Mouse (Mus musculus) liver, postnatal 0 days (tissue): ENCODE data around the gene Ofcc1. TPM values are rescaled to one million over a fixed set of nuclear protein-coding genes. Genes with fewer than 3 reads are reported as not detected.

Experiments used
- ATAC-seq: fragments of 200-750 bp; cut with Nextera tagmentation; 2 replicates; pipeline ENCODE4 v1.8.0; 2017; ENCODE audit warnings: mild to moderate bottlenecking, moderate library complexity
- DNase-seq: peaks from one replicate; pipeline ENCODE4 v3.0.0-alpha.2; 2016
- H3K27ac ChIP-seq: fragments of 300-500 bp; sonication (generic); 2 replicates; pipeline ENCODE4 v1.5.1; 2014; ENCODE audit warnings: antibody characterized with exemption, moderate library complexity, mild to moderate bottlenecking, low read depth
- H3K27me3 ChIP-seq: fragments of 300-500 bp; sonication (generic); 2 replicates; pipeline ENCODE4 v1.6.1; 2014; ENCODE audit warnings: low read length, control low read depth, mixed read lengths; ENCODE audit not compliant: insufficient read depth
- H3K36me3 ChIP-seq: fragments of 300-500 bp; sonication (generic); replicated peaks from 2 replicates; pipeline ENCODE4 v1.6.1; 2014; ENCODE audit warnings: mild to moderate bottlenecking, control low read depth, low read length, moderate library complexity, mixed read lengths; ENCODE audit not compliant: insufficient read depth
- H3K4me1 ChIP-seq: fragments of 300-500 bp; sonication (generic); 2 replicates; pipeline ENCODE4 v1.6.1; 2014; ENCODE audit warnings: antibody characterized with exemption, mild to moderate bottlenecking, control low read depth; ENCODE audit not compliant: insufficient read depth
- H3K4me2 ChIP-seq: fragments of 300-500 bp; sonication (generic); 2 replicates; pipeline ENCODE4 v1.6.1; 2014; ENCODE audit warnings: low read depth, mild to moderate bottlenecking, low read length, moderate library complexity, mixed read lengths
- H3K4me3 ChIP-seq: fragments of 300-500 bp; sonication (generic); 2 replicates; pipeline ENCODE4 v1.5.1; 2014; ENCODE audit warnings: low read depth, low read length
- H3K9ac ChIP-seq: fragments of 300-500 bp; sonication (generic); replicated peaks from 2 replicates; pipeline ENCODE4 v1.6.1; 2014; ENCODE audit warnings: mild to moderate bottlenecking, moderate library complexity
- H3K9me3 ChIP-seq: fragments of 300-500 bp; sonication (generic); 2 replicates; pipeline ENCODE4 v1.6.1; 2016; ENCODE audit warnings: mild to moderate bottlenecking, control low read depth, low read length, mixed read lengths
- CTCF ChIP-seq: sonication (generic); IDR thresholded peaks from 2 replicates; pipeline ENCODE4 v1.5.1; 2016; ENCODE audit warnings: antibody characterized with exemption, low read depth
- EP300 ChIP-seq: IDR thresholded peaks from 2 replicates; pipeline ENCODE4 v1.6.1; 2016; ENCODE audit warnings: antibody characterized with exemption, low read depth, mild to moderate bottlenecking
- WGBS: fragments of 180-500 bp; shearing (Covaris S2); extraction: QIAGEN DNeasy Blood & Tissue Kit; methylation state at CpG from one replicate; pipeline ENCODE4 v1.1.7; 2014; ENCODE audit not compliant: insufficient replicate concordance; 5-methylcytosine and 5-hydroxymethylcytosine counted together
- polyA plus RNA-seq: library from polyadenylated mRNA; unstranded; fragments of >200 nt; fragmentation: Nextera tagmentation; extraction: Ambion mirVana; gene quantifications from 2 replicates; pipeline ENCODE4 v1.2.1, GENCODE M21; 2015

The Ofcc1 gene
- not detected in 2 replicates for polyA plus RNA-seq

- Histone ChIP-seq H3K9ac (no peak within 1 kb of the TSS), H3K4me1 (no peaks in the 10 kb centered on the region), H3K4me2 (no peak within 1 kb of the TSS), H3K27me3 (no peaks in the 10 kb centered on the region), H3K9me3 (no peaks in the 10 kb centered on the region), H3K36me3 (no peaks in the 10 kb centered on the region), H3K4me3 (no peak within 1 kb of the TSS), H3K27ac (no peak within 1 kb of the TSS)
- 51% methylated on average over 3 of the region's 3 CpGs for WGBS
- no peak for ATAC-seq
- no peak for TF ChIP-seq CTCF
- no peak for TF ChIP-seq EP300
- DNase-seq: no peak
Observed at GRCm38 (mm10) chr13:40361288-40361687, at the start of gene Ofcc1. TSS of gene Ofcc1 (minus strand) at chr13:40361450.

GRCm38 (mm10) chr13:40390120-40390519 lies 28.9 kb upstream of the Ofcc1 start:
- WGBS: 79% methylated on average over 8 of the region's 8 CpGs
- H3K9me3 ChIP-seq: no peaks in the 10 kb centered on the region
- no peak for TF ChIP-seq EP300
- TF ChIP-seq CTCF: no peak
- no peaks in the 10 kb centered on the region for H3K4me1 ChIP-seq
- H3K36me3 ChIP-seq: no peaks in the 10 kb centered on the region
- no peak overlapping the region for H3K4me2 ChIP-seq
- no peak overlapping the region for H3K9ac ChIP-seq
- ATAC-seq: no peak
- no peak overlapping the region for H3K27ac ChIP-seq
- H3K4me3 ChIP-seq: no peak overlapping the region
- no peaks in the 10 kb centered on the region for H3K27me3 ChIP-seq
- no peak for DNase-seq

- Histone ChIP-seq H3K4me1 (no peaks in the 10 kb centered on the region), H3K4me2 (no peak overlapping the region), H3K9me3 (no peaks in the 10 kb centered on the region), H3K4me3 (no peak overlapping the region), H3K36me3 (no peaks in the 10 kb centered on the region), H3K27me3 (no peaks in the 10 kb centered on the region), H3K27ac (no peak overlapping the region), H3K9ac (no peak overlapping the region)
- 54% methylated on average over 4 of the region's 4 CpGs for WGBS
- no peak for ATAC-seq
- no peak for TF ChIP-seq CTCF
- no peak for TF ChIP-seq EP300
- no peak for DNase-seq
Observed at GRCm38 (mm10) chr13:40387446-40387845, 26.2 kb upstream of the Ofcc1 start.

- H3K9ac ChIP-seq: no peak overlapping the region
- no peak for DNase-seq
- H3K4me3 ChIP-seq: no peak overlapping the region
- no peak for TF ChIP-seq CTCF
- no peak for TF ChIP-seq EP300
- 58% methylated on average over 4 of the region's 4 CpGs for WGBS
- H3K36me3 ChIP-seq: no peaks in the 10 kb centered on the region
- H3K27ac ChIP-seq: no peak overlapping the region
- ATAC-seq: no peak
- no peak overlapping the region for H3K4me2 ChIP-seq
- H3K4me1 ChIP-seq: no peaks in the 10 kb centered on the region
- no peaks in the 10 kb centered on the region for H3K9me3 ChIP-seq
- no peaks in the 10 kb centered on the region for H3K27me3 ChIP-seq
Observed at GRCm38 (mm10) chr13:40384962-40385361, 23.7 kb upstream of the Ofcc1 start.

DNA sequence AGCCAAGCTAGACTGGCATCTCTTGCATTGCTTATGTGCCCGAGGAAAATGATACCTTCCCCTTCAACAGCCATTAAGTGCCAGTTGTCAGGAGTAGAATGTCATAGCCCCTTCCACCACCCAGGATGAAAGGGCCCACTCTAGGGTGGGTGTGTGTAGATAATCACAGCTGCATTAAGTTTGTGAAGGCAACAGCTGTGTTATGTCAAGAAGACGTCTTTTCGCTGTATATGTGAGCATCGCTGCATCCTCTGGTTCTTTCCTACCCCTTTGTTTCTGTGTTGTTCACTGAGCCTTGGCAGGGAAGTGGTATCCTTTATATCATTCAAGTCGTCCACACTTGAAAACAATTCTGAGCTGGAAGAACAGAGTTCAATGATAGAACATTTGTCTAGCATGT lies 15.5 kb upstream of the Ofcc1 start:
- 80% methylated on average over 5 of the region's 5 CpGs for WGBS
- Histone ChIP-seq H3K9me3 (no peaks in the 10 kb centered on the region), H3K27ac (no peak overlapping the region), H3K4me2 (no peak overlapping the region), H3K27me3 (no peaks in the 10 kb centered on the region), H3K36me3 (no peaks in the 10 kb centered on the region), H3K4me3 (no peak overlapping the region), H3K9ac (no peak overlapping the region), H3K4me1 (no peaks in the 10 kb centered on the region)
- TF ChIP-seq CTCF (no peak), EP300 (no peak)
- ATAC-seq (no peak), DNase-seq (no peak)

- ATAC-seq: no peak
- WGBS: 70% methylated on average over 11 of the region's 11 CpGs
- TF ChIP-seq CTCF: no peak
- TF ChIP-seq EP300: no peak
Observed at GRCm38 (mm10) chr13:40366762-40367161, 5.5 kb upstream of the Ofcc1 start.

DNA sequence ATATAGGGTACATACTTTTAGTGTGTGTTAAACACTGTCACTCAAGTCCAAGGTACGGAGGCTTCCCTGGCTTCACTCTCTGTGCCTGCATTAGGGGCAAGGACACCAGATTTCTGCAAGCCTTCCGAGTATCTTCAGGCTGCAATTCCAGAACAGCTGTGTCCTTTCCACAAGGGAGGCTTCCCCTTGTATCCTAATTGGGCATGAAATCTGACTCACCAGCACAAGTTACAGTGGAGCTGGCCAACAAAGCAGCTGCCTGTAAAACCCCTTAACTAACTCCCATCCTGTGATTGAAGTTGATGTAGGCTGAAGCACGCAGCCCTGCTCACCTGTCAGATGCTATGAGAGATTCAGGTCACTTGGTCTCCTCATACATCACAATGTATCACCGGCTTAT lies 3.6 kb upstream of the Ofcc1 start:
- Histone ChIP-seq H3K4me2 (no peak overlapping the region), H3K27ac (no peak overlapping the region), H3K27me3 (no peaks in the 10 kb centered on the region), H3K36me3 (no peaks in the 10 kb centered on the region), H3K9ac (no peak overlapping the region), H3K4me3 (no peak overlapping the region), H3K9me3 (no peaks in the 10 kb centered on the region), H3K4me1 (no peaks in the 10 kb centered on the region)
- DNase-seq (no peak), ATAC-seq (no peak)
- TF ChIP-seq CTCF: no peak
- no peak for TF ChIP-seq EP300
- 73% methylated on average over 4 of the region's 4 CpGs for WGBS

More at GRCm38 (mm10) chr13:40366762-40367161, 5.5 kb upstream of the Ofcc1 start:
- Histone ChIP-seq H3K36me3 (no peaks in the 10 kb centered on the region), H3K4me2 (no peak overlapping the region), H3K9ac (no peak overlapping the region), H3K4me1 (no peaks in the 10 kb centered on the region), H3K27ac (no peak overlapping the region), H3K27me3 (no peaks in the 10 kb centered on the region), H3K9me3 (no peaks in the 10 kb centered on the region), H3K4me3 (no peak overlapping the region)
- DNase-seq: no peak
